Mouse (Mus musculus) R1 (cell line): ENCODE data around the gene Dgcr2.

Experiments
- DNase-seq: peaks from one replicate; pipeline ENCODE4 v3.0.0-alpha.2; 2018; ENCODE audit warnings: low read depth, low spot score

Dgcr2 gene

GRCm38 (mm10) chr16:17898462-17898861 is at the start of gene Dgcr2, which contains the start of gene Tssk2:
TSS of gene Dgcr2 (minus strand) at chr16:17898562.
TSS of gene Tssk2 (plus strand) at chr16:17898637.
- DNase-seq = no peak

GRCm38 (mm10) chr16:17945081-17945831 is 46.9 kb upstream of the Dgcr2 start:
- DNase-seq = no peak

- no peak for DNase-seq
Measured at GRCm38 (mm10) chr16:17943466-17943865, 45.1 kb upstream of the Dgcr2 start.

GRCm38 (mm10) chr16:17939255-17939751 is 40.9 kb upstream of the Dgcr2 start:
- no peak for DNase-seq

- peak; percentile 70 for DNase-seq
Measured at GRCm38 (mm10) chr16:17938821-17939220, 40.5 kb upstream of the Dgcr2 start.

- no peak for DNase-seq
Measured at GRCm38 (mm10) chr16:17938187-17938586, 39.8 kb upstream of the Dgcr2 start.

- DNase-seq = no peak
Measured at GRCm38 (mm10) chr16:17936776-17937175, 38.4 kb upstream of the Dgcr2 start.

- DNase-seq = no peak
Measured at GRCm38 (mm10) chr16:17934445-17934910, 36.1 kb upstream of the Dgcr2 start.

- no peak for DNase-seq
Measured at GRCm38 (mm10) chr16:17933594-17934444, 35.5 kb upstream of the Dgcr2 start.

GRCm38 (mm10) chr16:17931906-17932460 is 33.6 kb upstream of the Dgcr2 start:
- no peak for DNase-seq

GRCm38 (mm10) chr16:17929631-17930030 is 31.3 kb upstream of the Dgcr2 start:
- DNase-seq = no peak

GRCm38 (mm10) chr16:17929211-17929610 is 30.8 kb upstream of the Dgcr2 start:
- DNase-seq = no peak

GRCm38 (mm10) chr16:17928627-17929104 is 30.3 kb upstream of the Dgcr2 start:
- peak; percentile 99 for DNase-seq

- DNase-seq = peak; percentile 93
Measured at GRCm38 (mm10) chr16:17928087-17928580, 29.8 kb upstream of the Dgcr2 start, which contains the start of gene Slc25a1. TSS of gene Slc25a1 (minus strand) at chr16:17928219.

GRCm38 (mm10) chr16:17927351-17928082 is 29.2 kb upstream of the Dgcr2 start:
- DNase-seq = peak; percentile 34

- no peak for DNase-seq
Measured at GRCm38 (mm10) chr16:17922163-17922538, 23.8 kb upstream of the Dgcr2 start.

- peak; percentile 98 for DNase-seq
Measured at GRCm38 (mm10) chr16:17921325-17922162, 23.2 kb upstream of the Dgcr2 start.

GRCm38 (mm10) chr16:17920586-17920985 is 22.2 kb upstream of the Dgcr2 start:
- DNase-seq = peak; percentile 22

- DNase-seq = peak; percentile 78
Measured at GRCm38 (mm10) chr16:17914307-17915249, 16.2 kb upstream of the Dgcr2 start, which contains the start of gene Gsc2. TSS of gene Gsc2 (minus strand) at chr16:17915059.
